Mouse (Mus musculus): ENCODE data around the gene Mthfsd.

The Mthfsd gene

GRCm38 (mm10) chr8:121088871-121089630 is 19.1 kb downstream of the Mthfsd start:
- no peak for DNase-seq (ENCODE audit: low read depth, low spot score)

- no peak for DNase-seq (ENCODE audit: low read depth, low spot score)
Observed at GRCm38 (mm10) chr8:121088281-121088680, 19.9 kb downstream of the Mthfsd start.

- DNase-seq (ENCODE audit: low read depth, low spot score), result no peak
Observed at GRCm38 (mm10) chr8:121086004-121086900, 21.9 kb downstream of the Mthfsd start.

- DNase-seq (ENCODE audit: low read depth, low spot score), result no peak
Observed at GRCm38 (mm10) chr8:121085561-121085960, 22.6 kb downstream of the Mthfsd start.

GRCm38 (mm10) chr8:121085011-121085410 is 23.2 kb downstream of the Mthfsd start:
- no peak for DNase-seq (ENCODE audit: low read depth, low spot score)

GRCm38 (mm10) chr8:121084210-121084951 is 23.8 kb downstream of the Mthfsd start, which contains the start of gene Foxf1:
Foxf1 (plus strand) TSS chr8:121084386.
- DNase-seq (ENCODE audit: low read depth, low spot score), result no peak

- no peak for DNase-seq (ENCODE audit: low read depth, low spot score)
Observed at GRCm38 (mm10) chr8:121083936-121084209, 24.3 kb downstream of the Mthfsd start.

GRCm38 (mm10) chr8:121083093-121083935 is 24.9 kb downstream of the Mthfsd start:
- DNase-seq (ENCODE audit: low read depth, low spot score), result no peak

- no peak for DNase-seq (ENCODE audit: low read depth, low spot score)
Observed at GRCm38 (mm10) chr8:121082218-121083092, 25.7 kb downstream of the Mthfsd start.

- no peak for DNase-seq (ENCODE audit: low read depth, low spot score)
Observed at GRCm38 (mm10) chr8:121081398-121081797, 26.8 kb downstream of the Mthfsd start.

GRCm38 (mm10) chr8:121080361-121081090 is 27.7 kb downstream of the Mthfsd start:
- DNase-seq (ENCODE audit: low read depth, low spot score), result no peak

GRCm38 (mm10) chr8:121079944-121080343 is 28.2 kb downstream of the Mthfsd start:
- no peak for DNase-seq (ENCODE audit: low read depth, low spot score)

GRCm38 (mm10) chr8:121079201-121079600 is 29.0 kb downstream of the Mthfsd start:
- DNase-seq (ENCODE audit: low read depth, low spot score), result no peak

GRCm38 (mm10) chr8:121078721-121079120 is 29.5 kb downstream of the Mthfsd start:
- no peak for DNase-seq (ENCODE audit: low read depth, low spot score)

- no peak for DNase-seq (ENCODE audit: low read depth, low spot score)
Observed at GRCm38 (mm10) chr8:121076555-121076954, 31.6 kb downstream of the Mthfsd start.

- DNase-seq (ENCODE audit: low read depth, low spot score), result no peak
Observed at GRCm38 (mm10) chr8:121075936-121076335, 32.3 kb downstream of the Mthfsd start.

- DNase-seq (ENCODE audit: low read depth, low spot score), result no peak
Observed at GRCm38 (mm10) chr8:121074848-121075145, 33.4 kb downstream of the Mthfsd start.

GRCm38 (mm10) chr8:121074108-121074847 is 33.9 kb downstream of the Mthfsd start:
- DNase-seq (ENCODE audit: low read depth, low spot score), result no peak
